Mouse (Mus musculus): Measurements from ENCODE around the gene Mybbp1a. TPM values are rescaled to one million over a fixed set of nuclear protein-coding genes. Genes with fewer than 3 reads are reported as not detected.
"Not testable (repeated sequence)": the region's sequence is repeated elsewhere in the genome, so short reads cannot be mapped to it uniquely, and the experiment has no call there.

Gene Mybbp1a
- polyA plus RNA-seq, 1 experiment from 2014 or later: 234 TPM

GRCm38 (mm10) chr11:72416666-72417065 lies 24.5 kb upstream of the Mybbp1a start:
- Histone ChIP-seq H3K4me3 (no peak overlapping the region), H3K4me1 (peaks cover 30% of the 10 kb centered on the region), H3K27me3 (ENCODE audit: low read depth, poor library complexity, severe bottlenecking) (peaks cover 25% of the 10 kb centered on the region; the same call in 1 of the 2 replicates), H3K9me3 (replicated peaks) (no peaks in the 10 kb centered on the region), H3K36me3 (no peaks in the 10 kb centered on the region), H3K27ac (no peak overlapping the region; the same call in 1 of the 2 replicates)
- no peak for DNase-seq (ENCODE audit: low spot score)
- WGBS: 94% methylated on average over 5 of the region's 5 CpGs

GRCm38 (mm10) chr11:72417376-72417775 lies 23.8 kb upstream of the Mybbp1a start:
- Histone ChIP-seq H3K27ac (peak overlapping the region; percentile 70), H3K27me3 (ENCODE audit: low read depth, poor library complexity, severe bottlenecking) (peaks cover 21% of the 10 kb centered on the region; the same call in 1 of the 2 replicates), H3K36me3 (no peaks in the 10 kb centered on the region), H3K4me3 (no peak overlapping the region), H3K9me3 (replicated peaks) (no peaks in the 10 kb centered on the region), H3K4me1 (peaks cover 23% of the 10 kb centered on the region)
- 6% methylated on average over 4 of the region's 4 CpGs for WGBS
- no peak for DNase-seq (ENCODE audit: low spot score)

GRCm38 (mm10) chr11:72418227-72418626 lies 22.9 kb upstream of the Mybbp1a start:
- DNase-seq (ENCODE audit: low spot score): no peak
- Histone ChIP-seq H3K27me3 (ENCODE audit: low read depth, poor library complexity, severe bottlenecking) (peaks cover 12% of the 10 kb centered on the region; the same call in 1 of the 2 replicates), H3K9me3 (replicated peaks) (no peaks in the 10 kb centered on the region), H3K4me3 (no peak overlapping the region), H3K4me1 (peaks cover 21% of the 10 kb centered on the region), H3K27ac (peak overlapping the region; percentile 70; the same call in 1 of the 2 replicates), H3K36me3 (no peaks in the 10 kb centered on the region)
- 57% methylated on average over 8 of the region's 8 CpGs for WGBS

GRCm38 (mm10) chr11:72419006-72419405 lies 22.1 kb upstream of the Mybbp1a start:
- no peak overlapping the region for H3K4me3 ChIP-seq
- no peaks in the 10 kb centered on the region for H3K9me3 ChIP-seq (replicated peaks)
- WGBS: 93% methylated on average over 6 of the region's 6 CpGs
- DNase-seq (ENCODE audit: low spot score): no peak
- peaks cover 6% of the 10 kb centered on the region; the same call in 1 of the 2 replicates for H3K27me3 ChIP-seq (ENCODE audit: low read depth, poor library complexity, severe bottlenecking)
- peaks cover 19% of the 10 kb centered on the region for H3K4me1 ChIP-seq
- H3K36me3 ChIP-seq: no peaks in the 10 kb centered on the region
- no peak overlapping the region for H3K27ac ChIP-seq

- WGBS: 85% methylated on average over 6 of the region's 6 CpGs
- Histone ChIP-seq H3K4me1 (peaks cover 20% of the 10 kb centered on the region), H3K27me3 (ENCODE audit: low read depth, poor library complexity, severe bottlenecking) (no peaks in the 10 kb centered on the region), H3K4me3 (no peak overlapping the region), H3K36me3 (no peaks in the 10 kb centered on the region), H3K27ac (no peak overlapping the region), H3K9me3 (replicated peaks) (no peaks in the 10 kb centered on the region)
- DNase-seq (ENCODE audit: low spot score): no peak
Observed at GRCm38 (mm10) chr11:72420460-72421122, 20.6 kb upstream of the Mybbp1a start.

GRCm38 (mm10) chr11:72421518-72422278 lies 19.5 kb upstream of the Mybbp1a start:
- Histone ChIP-seq H3K27ac (no peak overlapping the region), H3K36me3 (no peaks in the 10 kb centered on the region), H3K27me3 (ENCODE audit: low read depth, poor library complexity, severe bottlenecking) (no peaks in the 10 kb centered on the region), H3K4me3 (no peak overlapping the region), H3K9me3 (replicated peaks) (no peaks in the 10 kb centered on the region), H3K4me1 (peaks cover 25% of the 10 kb centered on the region)
- DNase-seq (ENCODE audit: low spot score): no peak
- WGBS: 91% methylated on average over 11 of the region's 11 CpGs

- Histone ChIP-seq H3K27me3 (ENCODE audit: low read depth, poor library complexity, severe bottlenecking) (no peaks in the 10 kb centered on the region), H3K27ac (no peak overlapping the region), H3K4me1 (peaks cover 9% of the 10 kb centered on the region; the same call in 1 of the 2 replicates), H3K4me3 (no peak overlapping the region), H3K36me3 (no peaks in the 10 kb centered on the region), H3K9me3 (replicated peaks) (no peaks in the 10 kb centered on the region)
- DNase-seq (ENCODE audit: low spot score): no peak
- WGBS: 89% methylated on average over 4 of the region's 4 CpGs
Observed at GRCm38 (mm10) chr11:72423686-72424085, 17.5 kb upstream of the Mybbp1a start.

- H3K9me3 ChIP-seq (replicated peaks): no peaks in the 10 kb centered on the region
- DNase-seq (ENCODE audit: low spot score): no peak
- no peaks in the 10 kb centered on the region for H3K27me3 ChIP-seq (ENCODE audit: low read depth, poor library complexity, severe bottlenecking)
- no peak overlapping the region for H3K4me3 ChIP-seq
- H3K4me1 ChIP-seq: peaks cover 9% of the 10 kb centered on the region; the same call in 1 of the 2 replicates
- no peak overlapping the region for H3K27ac ChIP-seq
- H3K36me3 ChIP-seq: no peaks in the 10 kb centered on the region
Observed at GRCm38 (mm10) chr11:72425201-72425600, 16.0 kb upstream of the Mybbp1a start.

GRCm38 (mm10) chr11:72426884-72427283 lies 14.3 kb upstream of the Mybbp1a start:
- no peak overlapping the region for H3K4me3 ChIP-seq
- no peaks in the 10 kb centered on the region for H3K27me3 ChIP-seq (ENCODE audit: low read depth, poor library complexity, severe bottlenecking)
- no peaks in the 10 kb centered on the region for H3K9me3 ChIP-seq (replicated peaks)
- peaks cover 9% of the 10 kb centered on the region; the same call in 1 of the 2 replicates for H3K4me1 ChIP-seq
- no peak for DNase-seq (ENCODE audit: low spot score)
- H3K36me3 ChIP-seq: no peaks in the 10 kb centered on the region
- H3K27ac ChIP-seq: no peak overlapping the region

GRCm38 (mm10) chr11:72428694-72429093 lies 12.5 kb upstream of the Mybbp1a start:
- 0 out of 2 replicates have a peak overlapping the region, but pooled peaks have one; percentile 6 for H3K4me3 ChIP-seq
- H3K4me1 ChIP-seq: peaks cover 9% of the 10 kb centered on the region; the same call in 1 of the 2 replicates
- H3K27ac ChIP-seq: peak overlapping the region; percentile 61; the same call in 1 of the 2 replicates
- no peaks in the 10 kb centered on the region for H3K27me3 ChIP-seq (ENCODE audit: low read depth, poor library complexity, severe bottlenecking)
- H3K36me3 ChIP-seq: no peaks in the 10 kb centered on the region
- H3K9me3 ChIP-seq (replicated peaks): no peaks in the 10 kb centered on the region
- peak; percentile 74 for DNase-seq (ENCODE audit: low spot score)
- WGBS: 9% methylated on average over 5 of the region's 5 CpGs

- H3K36me3 ChIP-seq: no peaks in the 10 kb centered on the region
- WGBS: 51% methylated on average over 7 of the region's 7 CpGs
- H3K27ac ChIP-seq: peak overlapping the region; percentile 61; the same call in 1 of the 2 replicates
- 0 out of 2 replicates have a peak overlapping the region, but pooled peaks have one; percentile 6 for H3K4me3 ChIP-seq
- DNase-seq (ENCODE audit: low spot score): peak; percentile 74
- H3K9me3 ChIP-seq (replicated peaks): no peaks in the 10 kb centered on the region
- H3K27me3 ChIP-seq (ENCODE audit: low read depth, poor library complexity, severe bottlenecking): no peaks in the 10 kb centered on the region
- peaks cover 9% of the 10 kb centered on the region; the same call in 1 of the 2 replicates for H3K4me1 ChIP-seq
Observed at GRCm38 (mm10) chr11:72429288-72429690, 11.9 kb upstream of the Mybbp1a start.

- DNase-seq (ENCODE audit: low spot score); H3K36me3 ChIP-seq; H3K4me3 ChIP-seq; H3K4me1 ChIP-seq; H3K9me3 ChIP-seq (replicated peaks); H3K27ac ChIP-seq; H3K27me3 ChIP-seq (ENCODE audit: low read depth, poor library complexity, severe bottlenecking): not testable (repeated sequence)
- WGBS: 66% methylated on average over 9 of the region's 9 CpGs
Observed at GRCm38 (mm10) chr11:72430311-72431068, 10.7 kb upstream of the Mybbp1a start.

All from limb, embryonic 10.5 days (tissue).